Mouse (Mus musculus) small intestine, adult 2 months (tissue): ENCODE measurements at regions not wholly inside any gene's neighbourhood (a gene's known extent, or its start where the extent isn't known, plus 50 kb on each side); places are given as distances from the start of the nearest gene placed in this dataset.

Experiments used
- CTCF ChIP-seq: fragments of 200-500 bp; IDR thresholded peaks from 2 replicates; pipeline ENCODE4 v1.5.1; 2012; ENCODE audit warnings: low read depth, mild to moderate bottlenecking, control low read depth, inconsistent platforms, low read length, moderate library complexity, mixed read lengths; ENCODE audit not compliant: insufficient replicate concordance, insufficient read length; ENCODE audit errors: extremely low read depth
- POLR2A ChIP-seq: fragments of 200-500 bp; IDR thresholded peaks from 2 replicates; pipeline ENCODE4 v1.6.1; 2012; ENCODE audit warnings: low read depth, mild to moderate bottlenecking, control low read depth, inconsistent platforms, low read length, moderate library complexity

GRCm38 (mm10) chr17:9796225-9796988 lies 126.9 kb upstream of the Pabpc6 start:
- TF ChIP-seq POLR2A (no peak), CTCF (no peak)
